ENCODE assay signal across 26 mouse cellular contexts in the genomic region with DNA sequence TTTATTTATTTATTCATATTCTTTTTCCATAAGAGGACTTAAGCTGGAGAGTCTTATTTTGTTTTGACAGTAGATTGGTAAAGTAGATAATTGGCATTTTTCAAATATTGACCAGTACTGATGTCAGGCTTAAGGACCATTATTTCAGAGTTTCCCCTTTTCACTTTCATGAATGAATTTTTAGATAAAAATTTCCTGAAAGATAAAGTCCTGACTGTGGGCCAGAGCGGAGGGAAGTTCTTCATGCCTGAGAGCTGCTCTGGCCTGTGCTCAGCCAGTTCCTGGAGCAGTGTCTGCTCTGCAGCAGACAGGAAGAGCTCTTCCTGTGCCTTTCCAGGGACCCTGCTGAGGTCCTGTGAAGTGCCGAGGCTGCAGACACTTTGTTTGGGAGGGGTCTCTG.
"Had no signal": no experiment of that assay in that cellular context is flagged by ENCODE, and none has a peak within 500 bp of the region (broad histone marks: within the 10 kb centered on the region; RNA-seq: fewer than 3 reads in every experiment).

No protein-coding gene starts in this region.

- H3K27ac ChIP-seq: gastrocnemius, adult 2 months; heart, embryonic 15.5 days; hindbrain, embryonic 10.5 days; hindbrain, embryonic 12.5 days; hindbrain, embryonic 14.5 days; intestine, embryonic 15.5 days; layer of hippocampus, adult 2 months; left cerebral cortex, adult 2 months; limb, embryonic 10.5 days; limb, embryonic 12.5 days; liver, embryonic 13.5 days; liver, embryonic 15.5 days had no signal

- H3K27me3 ChIP-seq: heart, embryonic 15.5 days; hindbrain, embryonic 12.5 days; intestine, embryonic 15.5 days; limb, embryonic 12.5 days; liver, embryonic 13.5 days; liver, embryonic 15.5 days had no signal

- DNase-seq: gastrocnemius, adult 2 months; gastrocnemius, postnatal 10 days; gastrocnemius, postnatal 25 days; heart, postnatal 14 days; heart, postnatal 36 days; kidney, adult 18-20 months; kidney, adult 8-10 months; kidney, postnatal 10 days; kidney, postnatal 4 days; liver; liver, embryonic 13.5 days; liver, postnatal 0 days had no signal

- ATAC-seq: hindbrain, embryonic 16.5 days; inflammation-experienced regulatory T-cells, adult 6 months; intestine, embryonic 15.5 days; intestine, postnatal 0 days; liver, postnatal 0 days had no signal

- H3K4me3 ChIP-seq: gastrocnemius, adult 2 months; heart, embryonic 15.5 days; hindbrain, embryonic 10.5 days; hindbrain, embryonic 12.5 days; intestine, embryonic 15.5 days; layer of hippocampus, adult 2 months; left cerebral cortex, adult 2 months; limb, embryonic 10.5 days; limb, embryonic 12.5 days; liver, embryonic 13.5 days; liver, embryonic 15.5 days had no signal

- H3K9ac ChIP-seq: heart, embryonic 15.5 days; hindbrain, embryonic 12.5 days; hindbrain, embryonic 14.5 days; intestine, embryonic 15.5 days; limb, embryonic 12.5 days; liver, embryonic 13.5 days; liver, embryonic 15.5 days; liver, postnatal 0 days had no signal

- H3K4me1 ChIP-seq: hindbrain, embryonic 10.5 days; hindbrain, embryonic 12.5 days; intestine, embryonic 15.5 days; limb, embryonic 10.5 days; limb, embryonic 12.5 days; liver, embryonic 13.5 days; liver, embryonic 15.5 days had no signal

- H3K4me2 ChIP-seq: heart, embryonic 15.5 days; hindbrain, embryonic 12.5 days; hindbrain, embryonic 14.5 days; intestine, embryonic 15.5 days; limb, embryonic 12.5 days; liver, embryonic 11.5 days; liver, embryonic 13.5 days; liver, embryonic 15.5 days had no signal

- H3K9me3 ChIP-seq: heart, embryonic 15.5 days; hindbrain, embryonic 10.5 days; hindbrain, embryonic 12.5 days; intestine, embryonic 15.5 days; limb, embryonic 10.5 days; limb, embryonic 12.5 days; liver, embryonic 13.5 days; liver, embryonic 15.5 days had no signal
